ENCODE assay signal across 21 mouse cellular contexts in the genomic region with DNA sequence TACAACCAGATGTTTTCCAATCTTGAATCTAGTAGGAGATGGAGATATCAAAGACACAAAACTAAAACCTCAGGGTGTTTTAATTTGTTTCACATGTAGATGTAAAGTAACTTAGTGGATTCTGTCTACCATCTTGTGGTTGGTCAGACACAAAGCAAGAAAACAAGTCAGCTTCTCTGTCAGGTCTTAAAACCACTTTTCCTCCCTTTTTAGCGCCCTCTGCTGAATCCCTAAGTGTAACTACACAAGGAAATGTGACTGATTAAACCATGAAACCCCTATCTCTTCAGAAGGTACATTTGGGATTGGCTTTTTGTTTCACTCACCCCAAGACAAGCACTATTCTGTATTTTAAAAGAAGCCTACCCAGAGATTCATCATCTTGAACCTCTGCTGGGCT. TPM values are rescaled to one million over a fixed set of nuclear protein-coding genes. Genes with fewer than 3 reads are reported as not detected.
DNase-seq lines count a peak whose midpoint lies in the region; ATAC-seq and TF ChIP-seq lines count a peak whose summit lies in the region.
"Had no signal": no experiment of that assay in that cellular context is flagged by ENCODE, and none has a peak within 500 bp of the region (broad histone marks: within the 10 kb centered on the region; RNA-seq: fewer than 3 reads in every experiment).

No protein-coding gene starts in this region.

- TF ChIP-seq CTCF in layer of hippocampus, adult 2 months (conservative IDR thresholded peaks at IDR 0.05): peak; percentile 42
- no peak for TF ChIP-seq CTCF in cerebellum, adult 2 months (IDR thresholded peaks at IDR 0.05; ENCODE audit: borderline replicate concordance, insufficient read depth, low read depth, low read length)

- intact Hi-C loops in gastrocnemius, postnatal 14 days (cut with DNase I; ENCODE audit: low total_unique reads): no loop called here

- H3K4me3 ChIP-seq in layer of hippocampus, adult 2 months: no peak overlapping the region
- H3K4me3 ChIP-seq in cerebellum, adult 2 months (replicated peaks; ENCODE audit: insufficient read depth, low read depth, low read length): no peak overlapping the region
- H3K4me3 ChIP-seq: neural tube, embryonic 13.5 days; stomach, embryonic 15.5 days had no signal

- no peaks in the 10 kb centered on the region for H3K27me3 ChIP-seq in cerebellum, adult 2 months (ENCODE audit: control insufficient read depth, insufficient read depth, low read length)
- H3K27me3 ChIP-seq: neural tube, embryonic 13.5 days; stomach, embryonic 15.5 days had no signal

- H3K27ac ChIP-seq in layer of hippocampus, adult 2 months: no peak overlapping the region
- no peak overlapping the region for H3K27ac ChIP-seq in cerebellum, adult 2 months (ENCODE audit: insufficient read depth, low read length)
- H3K27ac ChIP-seq: neural tube, embryonic 13.5 days; stomach, embryonic 15.5 days had no signal

- peak; percentile 73 for ATAC-seq in CD4-positive, CD25-positive, alpha-beta regulatory T cell, adult 4 months
- peak; percentile 93 for ATAC-seq in megakaryocyte, adult 5-6 weeks (ENCODE audit: poor library complexity, severe bottlenecking)

- no peak for DNase-seq in layer of hippocampus, adult 2 months (ENCODE audit: low spot score in 2 of 2)
- DNase-seq in layer of hippocampus, adult 11-12 months (ENCODE audit: low spot score): no peak
- peak; percentile 27 for DNase-seq in ZHBTc4 (ENCODE audit: low read depth, low spot score)
- no peak for DNase-seq in urinary bladder, postnatal 4 days (ENCODE audit: low spot score in 2 of 2)
- DNase-seq in cerebellum, adult 2 months: no peak
- no peak for DNase-seq in gastrocnemius, postnatal 14 days
- DNase-seq: adrenal gland, postnatal 14 days; cerebellum, adult 8-10 months; gastrocnemius, postnatal 10 days; heart, postnatal 10 days; kidney, adult 2 months; liver; right cerebral cortex, postnatal 14 days; thymus, postnatal 4 days had no signal

- H3K4me1 ChIP-seq in cerebellum, adult 2 months (ENCODE audit: control insufficient read depth, insufficient read depth, low read length): no peaks in the 10 kb centered on the region
- H3K4me1 ChIP-seq: neural tube, embryonic 13.5 days; stomach, embryonic 15.5 days had no signal

- WGBS in cerebellum, adult 2 months: 11% methylated on average over 1 of the region's 1 CpGs

- TF ChIP-seq POLR2A in cerebellum, adult 2 months (IDR thresholded peaks at IDR 0.05; ENCODE audit: borderline replicate concordance, insufficient read depth, low read length): no peak

RNA-seq across cellular contexts. Expression of a gene that starts 48.1 kb away (rescaled TPM):
- not detected for total RNA-seq in layer of hippocampus, adult 2 months (2021)
- not detected for polyA plus RNA-seq in CD4-positive, CD25-positive, alpha-beta regulatory T cell, adult 4 months (2017; shearing (Covaris generic))
- total RNA-seq in megakaryocyte, adult 5-6 weeks (2015): not detected in 2 replicates
- total RNA-seq in megakaryocyte, adult 5-6 weeks (2017): not detected in 2 replicates
- polyA plus RNA-seq in cerebellum, adult 2 months (2012; rRNA removed): not detected in 2 replicates
- not detected for total RNA-seq in gastrocnemius, postnatal 14 days (2021)
- total RNA-seq: adrenal gland, postnatal 14 days; gastrocnemius, postnatal 10 days; heart, postnatal 10 days; layer of hippocampus, postnatal 25 days; megakaryocyte-erythroid progenitor cell, adult 5-6 weeks had no signal
- polyA plus RNA-seq: G1E; kidney, adult 2 months; neural tube, embryonic 13.5 days; stomach, embryonic 15.5 days had no signal
